Mouse (Mus musculus) ES-Bruce4 (cell line): ENCODE data around the gene Elavl3.

Source experiments
- CTCF ChIP-seq: IDR thresholded peaks from one replicate; pipeline ENCODE4 v1.8.1; 2011; ENCODE audit warnings: low read depth, low read length
- POLR2A ChIP-seq: IDR thresholded peaks from one replicate; pipeline ENCODE4 v1.8.1; 2011; ENCODE audit warnings: low read length; ENCODE audit not compliant: insufficient read depth

DNA sequence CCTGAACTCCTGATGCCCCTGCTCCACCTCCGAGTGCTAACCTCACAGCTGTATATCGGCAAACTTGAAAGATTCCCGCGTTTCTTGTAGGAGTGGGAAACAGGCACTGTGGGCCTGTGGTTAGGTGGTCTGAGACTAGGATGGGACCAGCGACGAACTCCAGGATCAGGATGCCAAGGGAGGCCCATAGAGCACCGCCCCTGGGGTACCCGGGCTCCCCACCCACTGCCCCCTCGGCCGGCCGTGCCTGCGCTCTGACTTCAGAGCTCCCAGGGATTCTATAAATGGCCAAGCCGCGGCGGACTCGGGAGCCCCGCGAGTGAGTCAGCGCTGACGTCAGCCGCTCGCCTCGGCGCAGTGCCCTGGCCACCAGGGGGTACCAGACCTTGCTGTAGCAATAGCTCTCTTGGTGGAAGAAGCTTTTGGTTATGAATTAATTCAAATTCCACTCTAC is 44.1 kb upstream of the Elavl3 start:
- TF ChIP-seq CTCF = peak; percentile 53
- no peak for TF ChIP-seq POLR2A
